Mouse (Mus musculus): Measurements from ENCODE around the gene Smok3b. TPM values are rescaled to one million over a fixed set of nuclear protein-coding genes. Genes with fewer than 3 reads are reported as not detected.

The Smok3b gene
- polyA plus RNA-seq, 1 experiment = not detected

- Histone ChIP-seq H3K36me3 (ENCODE audit: control insufficient read depth, insufficient read depth, low read length) (no peaks in the 10 kb centered on the region), H3K27ac (ENCODE audit: insufficient read depth, low read length) (no peak overlapping the region), H3K4me1 (ENCODE audit: control insufficient read depth, insufficient read depth, insufficient read length) (no peaks in the 10 kb centered on the region), H3K27me3 (ENCODE audit: control insufficient read depth, insufficient read depth, low read length) (no peaks in the 10 kb centered on the region), H3K4me3 (ENCODE audit: extremely low read depth, insufficient read depth, insufficient read length) (no peak overlapping the region)
- 85% methylated on average over 4 of the region's 4 CpGs for WGBS
- TF ChIP-seq CTCF (IDR thresholded peaks at IDR 0.05; ENCODE audit: extremely low read depth, insufficient read depth, insufficient read length, insufficient replicate concordance) = no peak
- TF ChIP-seq POLR2A (IDR thresholded peaks at IDR 0.05; ENCODE audit: low read depth, low read length) = no peak
- DNase-seq (ENCODE audit: low read depth in 1 of 2, low spot score in 2 of 2) = no peak
These were observed 52.6 kb downstream of the Smok3b start for GRCm38 (mm10) chr5:138073803-138074202.

GRCm38 (mm10) chr5:138075684-138076083 is 54.5 kb downstream of the Smok3b start:
- H3K27me3 ChIP-seq (ENCODE audit: control insufficient read depth, insufficient read depth, low read length) = no peaks in the 10 kb centered on the region
- no peak overlapping the region for H3K4me3 ChIP-seq (ENCODE audit: extremely low read depth, insufficient read depth, insufficient read length)
- 73% methylated on average over 3 of the region's 3 CpGs for WGBS
- TF ChIP-seq POLR2A (IDR thresholded peaks at IDR 0.05; ENCODE audit: low read depth, low read length) (no peak), CTCF (IDR thresholded peaks at IDR 0.05; ENCODE audit: extremely low read depth, insufficient read depth, insufficient read length, insufficient replicate concordance) (no peak)
- H3K4me1 ChIP-seq (ENCODE audit: control insufficient read depth, insufficient read depth, insufficient read length) = no peaks in the 10 kb centered on the region
- no peak for DNase-seq (ENCODE audit: low read depth in 1 of 2, low spot score in 2 of 2)
- no peak overlapping the region for H3K27ac ChIP-seq (ENCODE audit: insufficient read depth, low read length)
- H3K36me3 ChIP-seq (ENCODE audit: control insufficient read depth, insufficient read depth, low read length) = no peaks in the 10 kb centered on the region

GRCm38 (mm10) chr5:138076148-138076547 is 54.9 kb downstream of the Smok3b start:
- TF ChIP-seq CTCF (IDR thresholded peaks at IDR 0.05; ENCODE audit: extremely low read depth, insufficient read depth, insufficient read length, insufficient replicate concordance) (no peak), POLR2A (IDR thresholded peaks at IDR 0.05; ENCODE audit: low read depth, low read length) (no peak)
- Histone ChIP-seq H3K36me3 (ENCODE audit: control insufficient read depth, insufficient read depth, low read length) (no peaks in the 10 kb centered on the region), H3K27ac (ENCODE audit: insufficient read depth, low read length) (no peak overlapping the region), H3K4me1 (ENCODE audit: control insufficient read depth, insufficient read depth, insufficient read length) (no peaks in the 10 kb centered on the region), H3K27me3 (ENCODE audit: control insufficient read depth, insufficient read depth, low read length) (no peaks in the 10 kb centered on the region), H3K4me3 (ENCODE audit: extremely low read depth, insufficient read depth, insufficient read length) (no peak overlapping the region)
- WGBS = 56% methylated on average over 2 of the region's 2 CpGs
- no peak for DNase-seq (ENCODE audit: low read depth in 1 of 2, low spot score in 2 of 2)

- TF ChIP-seq POLR2A (IDR thresholded peaks at IDR 0.05; ENCODE audit: low read depth, low read length) = no peak
- TF ChIP-seq CTCF (IDR thresholded peaks at IDR 0.05; ENCODE audit: extremely low read depth, insufficient read depth, insufficient read length, insufficient replicate concordance) = no peak
- 0 out of 2 replicates have a peak, but pooled peaks cover 1% of the 10 kb centered on the region for H3K4me1 ChIP-seq (ENCODE audit: control insufficient read depth, insufficient read depth, insufficient read length)
- DNase-seq (ENCODE audit: low read depth in 1 of 2, low spot score in 2 of 2) = no peak
- H3K36me3 ChIP-seq (ENCODE audit: control insufficient read depth, insufficient read depth, low read length) = no peaks in the 10 kb centered on the region
- 81% methylated on average over 5 of the region's 5 CpGs for WGBS
- H3K27ac ChIP-seq (ENCODE audit: insufficient read depth, low read length) = no peak overlapping the region
- no peak overlapping the region for H3K4me3 ChIP-seq (ENCODE audit: extremely low read depth, insufficient read depth, insufficient read length)
- no peaks in the 10 kb centered on the region for H3K27me3 ChIP-seq (ENCODE audit: control insufficient read depth, insufficient read depth, low read length)
These were observed 59.2 kb downstream of the Smok3b start for GRCm38 (mm10) chr5:138080456-138080855.

- no peaks in the 10 kb centered on the region for H3K27me3 ChIP-seq (ENCODE audit: control insufficient read depth, insufficient read depth, low read length)
- no peak overlapping the region for H3K4me3 ChIP-seq (ENCODE audit: extremely low read depth, insufficient read depth, insufficient read length)
- no peak for DNase-seq (ENCODE audit: low read depth in 1 of 2, low spot score in 2 of 2)
- WGBS = 91% methylated on average over 9 of the region's 9 CpGs
- H3K4me1 ChIP-seq (ENCODE audit: control insufficient read depth, insufficient read depth, insufficient read length) = 0 out of 2 replicates have a peak, but pooled peaks cover 4% of the 10 kb centered on the region
- no peaks in the 10 kb centered on the region for H3K36me3 ChIP-seq (ENCODE audit: control insufficient read depth, insufficient read depth, low read length)
- H3K27ac ChIP-seq (ENCODE audit: insufficient read depth, low read length) = no peak overlapping the region
- TF ChIP-seq CTCF (IDR thresholded peaks at IDR 0.05; ENCODE audit: extremely low read depth, insufficient read depth, insufficient read length, insufficient replicate concordance) (no peak), POLR2A (IDR thresholded peaks at IDR 0.05; ENCODE audit: low read depth, low read length) (no peak)
These were observed 60.2 kb downstream of the Smok3b start for GRCm38 (mm10) chr5:138081446-138081845.

GRCm38 (mm10) chr5:138083318-138083900 is 62.2 kb downstream of the Smok3b start:
- no peak overlapping the region for H3K27ac ChIP-seq (ENCODE audit: insufficient read depth, low read length)
- H3K4me1 ChIP-seq (ENCODE audit: control insufficient read depth, insufficient read depth, insufficient read length) = 0 out of 2 replicates have a peak, but pooled peaks cover 4% of the 10 kb centered on the region

GRCm38 (mm10) chr5:138083936-138084335 is 62.7 kb downstream of the Smok3b start:
- Histone ChIP-seq H3K27me3 (ENCODE audit: control insufficient read depth, insufficient read depth, low read length) (no peaks in the 10 kb centered on the region), H3K4me3 (ENCODE audit: extremely low read depth, insufficient read depth, insufficient read length) (no peak overlapping the region), H3K27ac (ENCODE audit: insufficient read depth, low read length) (no peak overlapping the region), H3K4me1 (ENCODE audit: control insufficient read depth, insufficient read depth, insufficient read length) (0 out of 2 replicates have a peak, but pooled peaks cover 4% of the 10 kb centered on the region), H3K36me3 (ENCODE audit: control insufficient read depth, insufficient read depth, low read length) (no peaks in the 10 kb centered on the region; the same call in 1 of the 2 replicates)
- WGBS = 87% methylated on average over 2 of the region's 2 CpGs
- TF ChIP-seq CTCF (IDR thresholded peaks at IDR 0.05; ENCODE audit: extremely low read depth, insufficient read depth, insufficient read length, insufficient replicate concordance) = no peak
- DNase-seq (ENCODE audit: low read depth in 1 of 2, low spot score in 2 of 2) = no peak

More at GRCm38 (mm10) chr5:138083318-138083900, 62.2 kb downstream of the Smok3b start:
- 70% methylated on average over 2 of the region's 2 CpGs for WGBS
- Histone ChIP-seq H3K4me3 (ENCODE audit: extremely low read depth, insufficient read depth, insufficient read length) (no peak overlapping the region), H3K27me3 (ENCODE audit: control insufficient read depth, insufficient read depth, low read length) (no peaks in the 10 kb centered on the region), H3K36me3 (ENCODE audit: control insufficient read depth, insufficient read depth, low read length) (no peaks in the 10 kb centered on the region; the same call in 1 of the 2 replicates)
- no peak for TF ChIP-seq POLR2A (IDR thresholded peaks at IDR 0.05; ENCODE audit: low read depth, low read length)
- TF ChIP-seq CTCF (IDR thresholded peaks at IDR 0.05; ENCODE audit: extremely low read depth, insufficient read depth, insufficient read length, insufficient replicate concordance) = no peak
- no peak for DNase-seq (ENCODE audit: low read depth in 1 of 2, low spot score in 2 of 2)
